Mouse (Mus musculus) ES-E14 (cell line): ENCODE data around the gene Bricd5.

ENCODE experiments used
- CHD2 ChIP-seq: IDR thresholded peaks from 2 replicates; pipeline ENCODE4 v1.6.1; 2014; ENCODE audit warnings: mild to moderate bottlenecking, low read depth, low read length, inconsistent platforms
- HCFC1 ChIP-seq: IDR thresholded peaks from 2 replicates; pipeline ENCODE4 v1.6.1; 2012; ENCODE audit warnings: low read length, inconsistent platforms, borderline replicate concordance; ENCODE audit not compliant: insufficient read depth

DNA sequence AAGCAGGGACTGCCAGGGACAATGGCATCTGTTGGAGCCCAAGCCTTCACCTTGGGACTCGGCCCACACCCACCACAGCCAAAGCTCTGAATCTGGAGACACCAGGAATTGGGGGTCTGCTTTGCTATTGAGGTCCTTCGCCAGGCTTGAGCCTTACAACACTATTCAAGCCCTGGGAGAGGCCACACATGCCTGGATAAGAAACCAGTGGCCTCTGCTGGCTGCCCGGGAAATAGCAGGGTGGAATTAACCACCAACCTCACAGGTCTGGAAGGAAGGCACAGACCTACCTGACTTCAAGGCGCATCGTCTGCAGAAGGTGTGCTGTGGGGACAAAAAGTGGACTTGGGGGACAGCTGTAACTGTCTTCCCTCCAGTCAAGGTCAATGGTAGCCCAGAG lies 39.9 kb downstream of the Bricd5 start:
- TF ChIP-seq HCFC1 (no peak), CHD2 (no peak)
